Mouse (Mus musculus) T-helper 1 cell (primary cell): Measurements from ENCODE around the gene Tubgcp6.

ENCODE experiments used
- in situ Hi-C: fragments of 300-600 bp; cut with MboI, MseI; formaldehyde crosslinking; loops from one replicate; pipeline ENCODE4 v1.15.1; 2025; ENCODE audit warnings: high pct_unique_total_duplicates

Tubgcp6 gene

DNA sequence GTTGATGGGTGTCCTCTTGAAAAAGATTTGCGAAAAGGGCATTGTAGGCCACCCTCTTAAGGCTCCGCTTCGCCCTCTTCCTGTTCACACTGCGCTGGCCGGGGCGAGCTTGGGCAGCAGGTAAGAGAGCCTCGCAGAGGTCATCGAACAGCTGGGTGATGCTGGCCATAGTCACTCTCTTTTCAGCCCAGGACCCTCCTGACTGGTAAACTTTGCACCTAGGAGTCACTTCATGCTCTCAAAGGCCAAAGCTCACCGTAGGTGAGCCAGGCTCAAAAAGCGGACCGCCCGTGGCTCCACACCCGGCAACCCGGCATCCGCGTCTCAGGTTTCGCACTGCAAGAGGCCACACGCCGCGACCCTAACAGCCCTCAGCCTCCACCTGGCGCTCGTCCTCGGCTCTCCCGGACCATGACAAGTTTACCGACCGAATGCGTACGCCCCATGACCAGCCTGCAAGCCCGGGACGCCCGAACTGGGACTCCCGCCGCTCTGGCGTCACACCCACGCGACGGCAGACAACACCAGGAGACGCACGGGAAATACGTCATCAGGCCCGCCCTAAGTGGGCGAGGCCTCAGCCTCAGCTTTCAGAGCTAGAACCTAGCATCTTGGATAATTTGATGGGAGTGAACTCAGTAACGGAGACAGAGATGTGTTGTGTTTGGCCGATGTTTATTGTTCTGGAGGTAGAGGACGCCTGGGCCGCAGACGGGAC, at the start of gene Tubgcp6:
Gene Tubgcp6 (minus strand): TSS at position 464 of the 718 bp plus-strand sequence.
- in situ Hi-C loops: no loop called here

DNA sequence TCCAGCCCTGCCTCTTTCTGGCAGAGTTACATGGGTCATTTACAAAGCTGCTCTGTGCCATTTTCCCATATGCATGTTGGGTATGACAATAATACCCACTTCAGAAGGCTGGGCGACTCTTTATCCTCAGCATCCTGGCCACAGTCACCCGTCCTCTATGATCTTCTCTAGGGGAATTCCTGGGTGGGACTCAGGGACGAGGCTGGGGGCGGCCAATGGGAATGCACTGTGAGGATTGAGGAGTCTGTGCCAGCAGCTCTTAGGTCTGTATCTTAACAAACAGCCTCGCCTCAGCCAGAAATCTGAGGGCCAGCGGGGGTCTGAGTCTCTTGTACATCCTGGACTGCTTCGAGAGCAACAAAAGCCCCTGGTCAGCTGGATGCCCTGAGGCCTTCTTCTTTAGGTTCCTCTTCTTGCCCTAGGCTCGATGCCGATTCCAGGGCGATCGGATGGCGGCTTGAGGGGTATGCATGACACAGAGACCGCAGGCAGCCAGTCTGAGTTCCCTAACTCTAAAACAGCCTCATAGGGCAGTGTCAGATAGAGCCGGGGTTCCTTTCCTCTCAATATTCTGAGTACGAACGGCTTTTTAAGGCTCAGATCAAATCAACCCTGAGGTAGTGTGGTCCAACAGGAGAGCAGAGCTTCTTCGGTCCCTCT, 49.5 kb upstream of the Tubgcp6 start:
- in situ Hi-C loops: no loop called here

DNA sequence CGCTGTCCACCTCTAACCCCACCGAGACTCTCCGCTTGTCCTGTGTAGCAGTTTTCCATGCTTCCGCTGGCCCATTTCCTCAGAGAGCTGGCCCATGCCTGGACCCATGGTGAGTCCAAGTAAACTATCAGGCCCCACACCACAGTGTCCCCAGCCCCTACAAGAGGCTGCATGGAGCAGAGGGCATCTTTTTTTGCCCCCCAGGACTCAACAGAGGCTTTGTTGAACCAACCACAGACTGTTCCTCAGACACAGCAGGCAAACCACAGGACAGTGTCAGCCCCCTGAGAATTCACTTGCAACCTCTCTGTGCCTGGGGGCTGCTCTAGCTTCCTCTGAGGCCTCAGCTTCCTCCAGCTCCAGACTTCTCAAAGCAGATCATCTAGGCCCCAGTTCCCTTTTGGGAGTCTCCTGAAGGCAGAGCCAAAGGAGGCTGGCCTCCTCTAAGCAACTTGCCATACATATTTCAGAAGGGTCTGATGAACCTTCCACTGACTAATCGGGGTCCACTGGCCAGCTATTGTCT, 48.7 kb upstream of the Tubgcp6 start:
- in situ Hi-C loops: no loop called here

DNA sequence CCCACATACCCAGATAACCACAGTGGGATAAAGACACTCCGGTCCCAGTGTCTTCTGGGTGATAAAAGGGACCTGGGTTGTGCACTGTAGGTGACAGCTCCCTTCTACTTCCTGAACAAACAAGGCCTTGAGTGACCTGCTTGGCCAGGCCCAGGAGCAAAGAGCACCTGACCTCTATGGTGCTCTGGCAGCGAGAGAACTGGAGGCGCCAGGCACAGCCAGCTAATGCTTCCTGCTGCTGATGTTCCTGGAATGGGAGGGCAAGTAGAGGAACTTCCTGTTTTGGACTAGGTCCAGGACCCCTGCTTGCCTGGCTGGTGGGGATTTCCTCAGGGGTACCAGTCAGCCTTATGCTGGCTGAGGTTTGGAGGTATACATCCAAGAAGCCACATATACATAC, 47.2 kb upstream of the Tubgcp6 start:
- in situ Hi-C loops: no loop called here

DNA sequence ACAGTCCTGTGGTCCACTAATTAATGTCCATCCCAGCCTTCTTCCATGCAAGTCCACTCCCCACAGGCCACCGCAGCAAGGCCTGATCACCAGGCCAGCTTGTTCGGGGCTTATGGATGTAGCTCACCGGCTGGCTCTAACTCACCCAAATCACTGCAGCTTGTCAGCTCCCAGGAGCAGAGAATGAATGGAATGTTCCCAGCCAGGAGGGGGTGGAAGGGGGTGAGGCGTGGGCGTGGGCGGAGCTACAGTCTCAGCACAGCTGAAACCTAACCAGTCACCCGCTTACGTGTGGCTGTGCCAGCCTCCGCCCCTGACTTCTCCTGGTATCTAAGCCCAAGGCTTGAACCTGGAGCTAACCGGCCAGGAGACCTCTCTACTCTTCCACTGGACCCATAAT, 46.5 kb upstream of the Tubgcp6 start:
- in situ Hi-C loops: no loop called here

DNA sequence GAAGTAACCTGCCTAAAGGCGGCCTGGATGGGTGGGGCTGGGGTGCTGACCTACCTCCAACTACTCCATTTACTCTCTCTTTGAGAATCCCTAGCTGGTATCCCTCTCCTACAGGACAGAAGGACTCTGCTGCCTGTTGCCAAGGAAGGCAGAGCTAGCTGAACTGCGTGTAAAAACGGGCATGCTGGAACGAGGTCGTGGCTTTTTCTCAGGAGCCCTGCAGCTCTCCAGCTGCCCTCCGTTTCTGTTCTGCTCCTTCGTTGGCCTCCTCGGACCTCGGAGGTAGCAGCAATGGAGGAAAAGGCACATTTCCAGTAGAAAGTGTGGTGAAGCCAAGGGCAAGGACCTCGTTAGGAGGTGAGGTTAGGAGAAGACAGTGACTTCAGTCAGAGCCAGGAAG, 46.0 kb upstream of the Tubgcp6 start:
- in situ Hi-C loops: no loop called here

DNA sequence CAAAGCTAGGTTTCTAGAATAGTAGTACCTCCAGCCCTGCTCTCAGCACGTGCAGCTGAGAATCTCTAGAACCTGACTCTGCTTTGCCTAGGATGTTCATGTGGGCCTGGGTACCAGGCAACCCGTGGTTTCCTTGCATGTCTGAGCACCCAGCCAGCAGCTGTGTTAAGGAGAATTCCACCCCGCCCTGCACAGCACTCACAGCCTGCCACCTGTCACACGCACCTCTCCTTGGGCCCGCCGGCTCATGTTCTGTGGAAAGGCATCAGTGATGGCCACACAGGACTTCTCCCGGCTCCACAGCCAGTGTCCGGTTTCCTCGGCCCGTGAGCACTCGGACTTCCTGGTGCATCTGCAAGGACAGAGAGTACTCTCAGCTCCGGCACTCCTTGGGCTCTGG, 42.6 kb upstream of the Tubgcp6 start:
- in situ Hi-C loops: no loop called here

DNA sequence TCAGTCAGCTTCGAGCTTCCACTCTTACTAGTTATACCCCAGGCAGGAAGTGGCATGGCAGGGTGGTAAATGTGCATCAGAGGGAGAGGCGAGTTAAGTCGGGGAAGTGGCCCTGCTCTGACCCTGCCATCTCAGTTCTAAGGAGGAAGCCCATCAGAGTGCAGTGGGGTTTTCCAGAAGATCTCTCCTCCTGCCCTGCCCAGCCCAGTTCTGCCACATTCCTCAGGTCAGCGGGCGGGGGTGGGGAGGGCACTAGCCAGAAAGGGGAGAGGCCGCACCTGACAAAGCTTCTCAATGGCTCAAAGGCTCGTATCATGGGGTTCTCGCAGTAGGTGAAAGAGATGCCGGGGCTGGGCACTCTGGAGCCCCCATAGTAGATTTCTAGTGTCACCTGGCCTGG, 38.5 kb upstream of the Tubgcp6 start:
- in situ Hi-C loops: no loop called here

GRCm38 (mm10) chr15:89158516-89158915, 35.6 kb upstream of the Tubgcp6 start:
- in situ Hi-C loops: no loop called here

GRCm38 (mm10) chr15:89157954-89158353, 35.0 kb upstream of the Tubgcp6 start:
- in situ Hi-C loops: no loop called here

GRCm38 (mm10) chr15:89152312-89152711, 29.4 kb upstream of the Tubgcp6 start:
- in situ Hi-C loops: no loop called here

DNA sequence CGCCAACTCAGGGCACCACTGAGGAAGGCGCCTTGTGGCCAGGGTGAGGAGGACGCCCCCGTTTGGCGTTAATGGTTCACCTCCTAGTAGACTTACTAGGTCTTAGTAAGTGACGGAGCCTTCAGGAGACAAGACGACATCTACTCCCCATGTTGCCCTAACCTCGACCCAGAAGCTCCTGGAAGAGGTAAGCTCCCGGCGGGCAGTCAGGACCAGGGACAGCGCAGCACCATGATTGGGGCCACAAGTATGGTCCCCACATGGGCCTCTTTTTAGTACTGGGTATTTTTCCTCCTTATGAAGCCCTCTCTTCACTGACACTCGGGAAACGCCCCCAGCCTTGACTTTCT, 27.1 kb upstream of the Tubgcp6 start:
- in situ Hi-C loops: no loop called here

DNA sequence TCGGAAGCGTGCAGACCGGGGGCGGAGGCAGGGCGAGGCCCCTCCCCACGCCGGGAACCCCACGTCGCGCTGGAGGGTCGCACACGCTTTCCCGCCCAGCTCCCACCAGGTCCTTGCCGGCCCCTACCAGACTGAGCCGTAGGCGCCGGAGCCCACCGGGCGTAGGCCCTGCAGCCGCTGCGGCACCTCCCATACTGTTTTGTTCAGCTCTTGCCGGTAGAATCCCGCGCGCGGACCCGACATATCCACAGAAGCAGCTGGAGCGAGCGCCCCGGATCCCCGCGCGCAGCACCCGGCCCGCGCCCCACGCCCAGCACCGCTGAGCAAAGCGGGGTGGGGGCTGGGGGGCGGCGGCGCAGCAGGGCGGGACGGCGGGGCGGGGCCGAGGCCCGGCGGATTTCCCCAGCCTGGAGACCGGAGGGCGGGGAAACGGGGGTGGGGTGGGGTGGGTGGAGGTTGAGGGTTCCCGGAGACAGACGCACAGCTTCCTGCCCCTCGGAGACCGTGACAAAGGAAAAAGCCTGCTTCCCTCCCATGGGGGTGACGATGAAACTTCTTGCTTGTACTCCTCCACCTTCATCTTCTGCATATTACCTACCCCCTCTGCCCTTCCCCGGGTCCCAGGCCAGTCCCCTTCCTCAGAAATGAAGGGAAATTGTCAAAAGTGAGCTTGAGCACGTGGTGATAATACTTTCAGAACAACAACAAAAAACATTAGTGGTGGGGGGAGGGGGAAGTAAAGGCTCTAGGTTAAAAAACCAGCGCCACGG, 26.5 kb upstream of the Tubgcp6 start, which contains the start of gene Mapk11:
Gene Mapk11 (minus strand): TSS at position 358 of the 770 bp plus-strand sequence.
- in situ Hi-C loops: no loop called here

GRCm38 (mm10) chr15:89148496-89149270, 25.8 kb upstream of the Tubgcp6 start:
- in situ Hi-C loops: no loop called here

DNA sequence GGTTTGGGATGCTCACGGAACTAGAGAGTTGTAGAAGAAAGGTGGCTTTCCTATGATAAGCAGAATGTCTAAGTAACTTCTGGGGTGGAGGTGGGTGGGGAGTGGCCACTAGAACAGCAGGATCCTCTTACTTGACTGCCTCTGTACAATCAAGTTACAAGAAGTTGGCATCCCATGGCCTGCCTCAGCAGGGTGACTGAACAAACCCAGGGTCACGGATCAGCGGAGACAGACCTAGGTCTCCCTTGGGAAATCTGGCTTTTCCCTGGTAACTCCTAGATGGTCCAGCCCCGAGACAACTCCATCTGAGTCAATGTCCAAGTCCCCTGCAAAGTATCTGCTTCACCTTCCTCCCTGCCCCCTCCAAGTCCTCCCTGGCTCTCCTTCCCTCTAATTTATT, 25.0 kb upstream of the Tubgcp6 start:
- in situ Hi-C loops: no loop called here

DNA sequence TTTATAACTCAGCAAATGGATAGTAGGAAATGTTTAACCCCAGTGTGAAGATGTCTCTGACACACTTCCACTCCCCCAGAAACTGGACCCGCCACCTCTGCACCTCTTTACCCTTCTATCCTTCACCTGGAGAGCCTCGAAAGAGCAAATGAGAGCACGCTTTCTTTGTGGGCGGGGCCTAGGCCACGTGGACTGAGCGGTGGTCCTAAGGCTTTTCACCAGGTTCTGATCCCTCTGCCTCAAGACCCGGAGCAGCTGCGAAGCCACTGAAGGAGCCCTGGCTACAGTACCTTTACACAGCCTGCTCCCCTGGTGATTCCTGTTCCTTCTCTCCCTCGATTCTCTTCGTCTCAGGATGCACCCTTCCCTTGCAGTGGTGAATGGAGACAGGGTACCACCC, 24.5 kb upstream of the Tubgcp6 start:
- in situ Hi-C loops: no loop called here

DNA sequence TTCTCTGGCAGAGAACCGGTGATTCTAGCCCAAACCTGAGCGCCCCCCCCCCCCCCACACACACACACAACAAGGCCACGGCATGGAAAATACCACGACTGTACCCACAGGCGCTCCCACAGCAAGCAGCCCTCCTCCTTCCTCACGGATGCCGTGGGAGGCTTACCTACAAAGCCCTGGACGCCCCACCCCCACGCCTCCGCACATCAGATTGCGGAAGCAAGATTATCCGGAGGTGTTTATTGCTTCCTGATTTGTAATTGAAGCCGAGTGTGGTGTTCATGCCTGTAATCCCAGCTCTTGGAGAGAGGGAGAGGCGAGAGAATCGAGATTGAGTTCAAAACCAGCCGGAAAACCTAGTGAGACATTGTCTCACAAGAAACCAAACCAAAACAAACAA, 24.1 kb upstream of the Tubgcp6 start:
- in situ Hi-C loops: no loop called here

DNA sequence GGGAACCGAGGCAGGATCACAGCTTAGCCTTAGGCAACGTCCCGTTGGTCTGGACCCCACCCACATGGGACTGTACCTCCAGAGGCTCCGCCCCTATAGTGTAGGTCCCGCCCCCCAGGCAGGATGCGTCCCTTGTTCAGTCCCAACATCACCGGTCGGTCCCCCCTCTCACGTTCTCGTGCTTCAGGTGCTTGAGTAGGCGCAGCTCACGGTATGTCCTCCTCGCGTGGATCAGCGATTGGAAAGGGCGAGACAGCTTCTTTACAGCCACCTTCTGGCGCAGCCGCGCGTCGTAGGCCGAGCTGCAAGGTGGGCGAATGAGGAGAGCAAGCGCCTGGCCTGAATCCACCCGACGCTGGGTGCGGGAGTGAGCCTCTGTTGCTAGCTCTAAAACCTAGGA, 23.6 kb upstream of the Tubgcp6 start:
- in situ Hi-C loops: no loop called here

- in situ Hi-C loops: no loop called here
Observed at GRCm38 (mm10) chr15:89145813-89146350, 23.0 kb upstream of the Tubgcp6 start.

GRCm38 (mm10) chr15:89144965-89145364, 22.1 kb upstream of the Tubgcp6 start:
- in situ Hi-C loops: no loop called here

DNA sequence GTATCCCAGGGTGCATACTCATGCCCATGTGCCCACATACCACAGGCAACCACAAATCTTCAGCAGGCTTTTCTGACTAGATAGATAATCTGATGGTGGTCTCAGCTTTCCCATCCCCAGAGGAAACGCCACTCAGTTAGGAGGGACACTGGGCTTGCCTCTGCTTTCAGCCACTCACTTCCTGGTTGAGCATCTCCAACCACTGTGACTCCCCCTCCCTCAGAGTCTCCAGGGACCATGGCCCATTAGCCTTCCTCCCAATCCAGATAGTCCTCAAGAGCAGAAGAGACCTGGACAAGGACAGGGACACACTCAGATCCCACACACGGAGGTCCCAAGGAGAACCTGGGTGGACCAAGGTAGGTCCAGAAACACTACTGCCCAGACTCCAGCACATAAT, 20.2 kb upstream of the Tubgcp6 start:
- in situ Hi-C loops: no loop called here
